Mouse (Mus musculus): ENCODE results near the gene Rhox4c. TPM values are rescaled to one million over a fixed set of nuclear protein-coding genes. Genes with fewer than 3 reads are reported as not detected.
"Not testable (repeated sequence)": the region's sequence is repeated elsewhere in the genome, so short reads cannot be mapped to it uniquely, and the experiment has no call there.

The Rhox4c gene
- not detected for total RNA-seq (2021)
- long read RNA-seq, experiment 1, result 0 reads
- long read RNA-seq, experiment 2, result 0 reads

GRCm38 (mm10) chrX:37480037-37480436 lies at the start of gene Rhox4c:
Gene Rhox4c (plus strand): TSS chrX:37480337.
- not testable (repeated sequence) for DNase-seq (ENCODE audit: low spot score in 2 of 2)

GRCm38 (mm10) chrX:37432194-37432593 lies 47.9 kb upstream of the Rhox4c start, which contains the start of gene Rhox4b:
Gene Rhox4b (plus strand): TSS chrX:37432494.
- DNase-seq (ENCODE audit: low spot score in 2 of 2), result not testable (repeated sequence)

GRCm38 (mm10) chrX:37453380-37453779 lies 26.8 kb upstream of the Rhox4c start, which contains the start of gene Rhox2c:
Gene Rhox2c (plus strand): TSS chrX:37453680.
- not testable (repeated sequence) for DNase-seq (ENCODE audit: low spot score in 2 of 2)

GRCm38 (mm10) chrX:37458285-37458684 lies 21.9 kb upstream of the Rhox4c start, which contains the start of gene Rhox3c:
Gene Rhox3c (plus strand): TSS chrX:37458585.
- not testable (repeated sequence) for DNase-seq (ENCODE audit: low spot score in 2 of 2)

GRCm38 (mm10) chrX:37514059-37514458 lies 33.9 kb downstream of the Rhox4c start, which contains the start of gene Rhox4d:
Gene Rhox4d (plus strand): TSS chrX:37514359.
- DNase-seq (ENCODE audit: low spot score in 2 of 2), result not testable (repeated sequence)

GRCm38 (mm10) chrX:37530152-37530551 lies 50.0 kb downstream of the Rhox4c start, which contains the start of gene Rhox2e:
Gene Rhox2e (plus strand): TSS chrX:37530452.
- DNase-seq (ENCODE audit: low spot score in 2 of 2), result not testable (repeated sequence)

Other genes with a start within 250 kb of the Rhox4c start
- gene Rhox2a, start 235.4 kb upstream of the Rhox4c start, total RNA-seq (2021), result not detected
- gene Rhox3a, start 230.4 kb upstream of the Rhox4c start, total RNA-seq (2021), result not detected
- gene Rhox4a, start 215.0 kb upstream of the Rhox4c start, total RNA-seq (2021), result not detected
- not detected for gene Rhox3a2, start 100.3 kb upstream of the Rhox4c start, total RNA-seq (2021)
- gene Rhox4a2, start 89.5 kb upstream of the Rhox4c start, total RNA-seq (2021), result not detected
- not detected for gene Rhox2b, start 68.3 kb upstream of the Rhox4c start, total RNA-seq (2021)
- not detected for gene Rhox4b, start 47.8 kb upstream of the Rhox4c start, total RNA-seq (2021)
- gene Rhox2c, start 26.7 kb upstream of the Rhox4c start, total RNA-seq (2021), result not detected
- not detected for gene Rhox3c, start 21.8 kb upstream of the Rhox4c start, total RNA-seq (2021)
- gene Rhox2d, start 13.1 kb downstream of the Rhox4c start, total RNA-seq (2021), result not detected
- gene Rhox4d, start 34.0 kb downstream of the Rhox4c start, total RNA-seq (2021), result not detected
- gene Rhox2e, start 50.1 kb downstream of the Rhox4c start, total RNA-seq (2021), result not detected
- not detected for gene Rhox3e, start 61.7 kb downstream of the Rhox4c start, total RNA-seq (2021)
- not detected for gene Rhox4e, start 77.1 kb downstream of the Rhox4c start, total RNA-seq (2021)
- not detected for gene Rhox2f, start 91.1 kb downstream of the Rhox4c start, total RNA-seq (2021)
- not detected for gene Rhox3f, start 100.7 kb downstream of the Rhox4c start, total RNA-seq (2021)
- not detected for gene Rhox4f, start 127.4 kb downstream of the Rhox4c start, total RNA-seq (2021)
- not detected for gene Rhox3g, start 148.3 kb downstream of the Rhox4c start, total RNA-seq (2021)
- gene Rhox2g, start 163.1 kb downstream of the Rhox4c start, total RNA-seq (2021), result not detected
- not detected for gene Rhox4g, start 171.0 kb downstream of the Rhox4c start, total RNA-seq (2021)
- gene Rhox3h, start 188.4 kb downstream of the Rhox4c start, total RNA-seq (2021), result not detected
- gene Rhox2h, start 192.9 kb downstream of the Rhox4c start, total RNA-seq (2021), result not detected